Mouse (Mus musculus) T-helper 1 cell (primary cell): Measurements from ENCODE around the gene Gbgt1.

Source experiments
- in situ Hi-C: fragments of 300-600 bp; cut with MboI, MseI; formaldehyde crosslinking; loops from one replicate; pipeline ENCODE4 v1.15.1; 2025; ENCODE audit warnings: high pct_unique_total_duplicates

The Gbgt1 gene

DNA sequence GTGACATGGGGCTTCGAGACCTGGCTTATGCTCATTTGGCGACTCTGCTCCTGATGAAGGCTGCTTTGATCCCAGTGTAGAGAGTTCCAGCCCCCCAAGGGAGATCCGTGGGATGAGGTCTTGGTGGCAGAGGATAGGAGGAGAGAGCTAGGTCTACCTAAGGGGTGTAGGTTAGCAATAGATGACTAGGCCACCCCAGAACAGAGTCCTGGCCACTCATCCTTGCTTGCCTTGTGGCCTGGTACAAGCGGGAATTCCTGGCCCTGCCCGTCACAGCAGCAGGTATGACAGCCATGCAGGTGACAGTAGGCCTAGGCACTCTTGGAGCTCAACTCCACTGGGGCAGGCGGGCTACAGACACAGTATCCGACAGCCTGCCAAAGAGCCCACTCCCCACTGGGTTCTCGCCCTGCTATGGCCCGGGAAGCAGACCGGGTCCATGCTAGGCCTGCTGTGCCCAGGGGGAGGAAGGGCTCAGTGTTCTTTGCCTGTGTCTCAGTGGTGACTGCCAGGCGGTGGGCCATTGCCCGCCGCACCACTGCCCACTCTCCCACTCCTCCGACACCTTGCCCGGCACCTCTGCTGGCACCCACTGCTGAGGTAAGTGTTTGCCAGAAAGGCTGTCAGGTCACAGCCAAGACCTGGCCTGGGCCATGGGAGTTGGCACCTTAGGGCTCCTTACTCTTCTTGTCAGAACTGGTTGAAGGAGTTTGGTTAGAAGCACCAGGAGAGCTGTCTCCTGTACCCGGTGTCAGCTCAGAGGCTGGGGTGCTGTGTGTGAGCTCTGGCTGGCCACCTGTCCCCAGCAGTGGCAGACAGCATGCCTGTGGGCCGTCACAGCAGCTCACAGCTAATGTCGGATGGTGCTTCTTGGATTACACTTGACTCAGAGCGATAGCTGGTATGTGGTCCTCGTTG, 31.0 kb downstream of the Gbgt1 start:
- in situ Hi-C loops = loop anchor here (10.0 kb wide), 1 partner anchor 1097 kb away; no protein-coding TSS in a partner anchor

DNA sequence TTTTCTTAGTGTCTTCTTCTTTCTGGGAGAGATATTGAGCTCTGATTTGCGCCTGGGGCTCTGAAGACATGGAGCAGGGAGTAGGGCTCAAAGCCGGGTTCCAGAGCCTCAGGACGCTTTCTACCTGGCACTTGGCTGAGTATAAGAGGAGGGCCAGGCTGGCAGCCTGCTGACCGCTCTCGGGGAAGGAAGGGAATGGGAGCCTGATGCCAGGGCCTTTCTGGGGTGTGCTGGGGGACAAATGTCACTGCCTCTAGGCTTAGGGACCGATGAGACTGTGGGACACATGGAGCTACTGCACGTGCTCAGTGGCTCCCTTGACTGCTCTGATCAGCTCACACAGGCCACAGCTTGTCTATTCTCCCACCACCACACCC, 31.7 kb downstream of the Gbgt1 start:
- in situ Hi-C loops = loop anchor here (10.0 kb wide), 1 partner anchor 1096 kb away; no protein-coding TSS in a partner anchor

DNA sequence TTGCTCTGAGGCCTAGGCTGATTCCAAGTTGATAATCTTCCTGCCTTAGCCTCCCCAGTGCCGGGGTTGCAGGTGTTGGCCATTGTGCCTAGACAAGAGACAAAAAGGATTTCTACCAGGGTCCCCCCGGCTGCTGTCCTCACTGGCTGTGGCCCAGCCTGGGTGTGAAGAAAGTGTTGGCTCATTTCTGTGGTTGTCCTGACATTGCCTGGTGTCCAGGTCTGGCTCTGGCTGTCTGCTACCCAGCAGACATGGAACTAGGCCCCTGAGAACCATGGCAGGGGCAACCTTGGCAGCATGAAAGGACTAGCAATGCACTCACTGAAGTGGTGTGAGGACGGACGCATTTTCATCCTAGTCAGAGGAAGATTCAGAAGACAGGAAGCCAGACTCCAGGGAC, 33.2 kb downstream of the Gbgt1 start:
- in situ Hi-C loops = loop anchor here (10.0 kb wide), 1 partner anchor 1095 kb away; no protein-coding TSS in a partner anchor

DNA sequence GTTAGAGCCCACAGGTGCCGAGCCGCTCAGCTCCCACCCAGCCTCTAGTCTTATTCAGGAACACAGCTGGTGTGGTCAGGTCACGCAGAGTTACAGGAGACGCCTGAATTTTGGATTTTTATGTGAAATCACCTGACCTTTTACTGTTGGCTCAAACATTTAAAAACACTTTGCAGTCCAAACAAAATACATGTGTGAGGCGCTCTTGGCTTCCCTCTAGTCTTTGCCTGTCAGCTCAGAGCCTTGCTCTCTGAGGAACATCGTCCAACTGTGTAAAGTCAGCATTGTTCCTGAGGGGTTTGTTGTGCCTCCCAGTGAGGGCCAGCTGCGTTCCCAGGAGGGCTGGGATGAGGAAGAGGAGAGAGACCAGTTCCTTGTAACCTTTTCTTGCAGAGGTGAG, 33.6 kb downstream of the Gbgt1 start:
- in situ Hi-C loops = no loop called here

DNA sequence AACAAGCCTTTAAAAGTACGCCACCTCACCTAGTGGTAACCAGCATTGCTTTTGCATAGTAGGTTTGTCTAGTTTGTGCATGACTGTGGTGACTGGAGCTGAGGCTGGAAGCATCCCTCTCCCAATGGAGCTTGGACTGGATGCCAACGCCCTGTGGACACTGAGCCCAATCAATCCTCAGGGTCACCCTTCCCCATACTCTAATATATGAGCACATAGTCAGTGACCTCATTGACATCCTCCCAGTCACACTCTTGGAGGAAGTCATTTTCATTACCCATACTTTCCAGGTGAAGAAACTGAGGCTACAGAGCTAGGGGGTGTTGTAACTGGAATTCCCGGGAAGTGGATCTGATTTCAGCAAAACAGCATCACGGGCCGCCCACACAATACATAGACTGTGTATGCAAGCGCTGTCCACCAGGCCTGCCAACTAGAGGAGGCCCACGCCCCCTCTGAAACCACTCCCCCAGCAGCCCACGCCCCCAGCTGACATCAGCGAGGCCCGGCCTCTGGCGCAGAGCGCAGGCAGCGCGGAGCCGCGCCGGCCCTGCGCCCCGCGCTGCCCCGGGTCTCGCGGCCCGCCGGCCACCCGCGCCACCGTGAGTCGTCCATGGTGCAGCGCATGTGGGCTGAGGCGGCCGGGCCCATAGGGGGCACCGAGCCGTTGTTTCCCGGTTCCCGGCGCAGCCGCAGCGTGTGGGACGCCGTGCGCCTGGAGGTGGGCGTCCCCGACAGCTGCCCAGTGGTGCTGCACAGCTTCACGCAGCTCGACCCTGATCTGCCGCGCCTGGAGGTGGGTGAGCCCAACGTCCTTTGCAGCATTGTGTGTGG, 36.5 kb downstream of the Gbgt1 start:
- in situ Hi-C loops = no loop called here

DNA sequence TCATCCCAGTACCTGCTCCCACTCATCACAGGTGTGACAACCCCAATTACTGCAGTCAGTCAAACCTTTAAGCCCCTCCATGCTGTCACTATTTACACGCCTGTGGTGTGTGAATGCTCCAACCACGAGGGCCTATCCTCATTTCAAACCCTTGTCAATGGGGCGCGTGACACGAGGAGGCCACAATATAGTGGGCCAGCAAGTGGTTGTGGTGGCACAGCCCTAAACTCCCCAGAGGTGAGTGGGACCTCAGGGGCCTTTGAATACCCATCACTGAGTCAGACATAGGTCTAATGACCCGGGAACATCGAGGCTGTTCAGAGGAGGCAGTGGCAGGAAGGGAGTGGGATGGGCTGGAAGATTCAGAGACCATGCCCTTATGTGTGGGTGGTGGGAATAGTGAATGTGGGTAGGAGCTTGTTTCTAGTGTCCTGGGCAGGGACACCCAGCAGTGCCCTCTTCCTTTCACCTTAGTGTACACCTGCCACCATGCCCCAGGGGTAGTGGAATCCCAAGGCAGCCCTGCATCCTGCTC, 37.3 kb downstream of the Gbgt1 start:
- in situ Hi-C loops = no loop called here

DNA sequence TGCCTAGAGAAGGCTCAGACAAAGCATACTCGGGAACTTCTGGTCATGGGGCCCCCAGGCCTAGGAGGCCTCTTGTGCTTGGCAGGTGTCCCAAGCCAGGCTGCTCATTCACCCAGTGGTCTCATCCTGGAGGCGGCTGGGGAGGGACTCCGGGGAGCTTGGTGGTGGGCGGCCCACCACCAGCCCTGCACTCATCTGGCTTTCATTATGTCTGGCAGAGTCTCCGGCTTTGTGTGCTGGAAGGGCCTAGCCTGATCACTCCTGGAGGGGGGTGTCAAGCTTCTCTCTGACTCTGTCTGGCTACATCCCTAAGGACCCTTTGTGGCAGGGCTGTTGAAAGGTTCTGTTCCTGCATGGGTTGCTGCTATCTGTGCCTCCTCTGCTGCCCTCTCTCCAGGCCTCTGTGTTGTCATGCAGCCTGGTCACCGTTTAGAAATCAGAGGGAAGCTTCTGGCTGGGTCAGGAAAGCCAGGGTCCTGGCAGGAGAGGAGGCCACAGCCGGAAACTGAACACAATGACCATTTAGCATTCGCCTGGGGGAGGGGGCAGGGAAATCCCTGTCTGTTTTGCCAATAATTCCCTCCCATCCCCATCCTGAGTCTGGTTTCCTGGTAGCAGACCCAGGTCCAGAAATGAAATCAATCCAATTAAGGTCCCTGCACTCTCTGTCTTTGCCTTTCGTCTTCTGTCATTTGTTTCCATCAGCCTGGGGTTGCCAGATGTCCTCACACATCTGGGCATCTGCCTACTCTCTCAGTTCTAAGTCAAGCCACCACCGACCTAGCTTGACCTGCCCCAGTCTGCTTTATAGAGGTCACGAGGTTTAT, 38.0 kb downstream of the Gbgt1 start:
- in situ Hi-C loops = no loop called here

DNA sequence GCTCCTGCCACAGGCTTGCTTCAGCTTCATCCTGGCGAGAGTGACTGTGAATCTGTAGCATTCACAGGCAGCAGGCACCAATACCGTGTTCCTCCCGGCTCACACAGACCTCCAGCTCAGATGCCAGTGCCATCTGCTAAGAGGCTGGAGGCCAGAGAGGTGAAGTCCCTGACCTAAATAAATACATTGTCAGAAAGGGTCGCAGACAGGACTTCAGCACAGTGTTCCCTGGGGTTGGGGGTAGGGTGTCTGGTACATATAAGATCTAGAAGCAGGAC, 38.5 kb downstream of the Gbgt1 start:
- in situ Hi-C loops = no loop called here

DNA sequence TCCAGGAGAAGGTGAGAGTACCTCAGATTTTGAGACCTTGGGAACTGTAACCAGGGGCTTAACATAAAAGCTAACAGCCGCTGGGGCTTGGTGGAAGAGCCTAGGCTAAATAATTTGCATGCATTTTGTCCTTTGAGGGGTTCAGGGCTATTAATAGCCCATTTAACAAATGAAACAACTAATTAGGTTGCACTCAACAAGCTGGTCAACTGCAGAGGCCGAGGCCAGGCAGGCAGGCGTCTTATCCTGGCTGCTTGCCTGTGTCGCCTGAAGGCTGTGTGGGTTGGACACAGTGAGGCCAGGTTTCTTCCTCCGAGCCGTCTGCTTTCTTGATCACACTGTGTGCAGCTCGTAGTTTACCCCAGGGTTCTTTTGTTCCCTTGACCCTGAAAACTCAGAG, 39.0 kb downstream of the Gbgt1 start:
- in situ Hi-C loops = no loop called here

DNA sequence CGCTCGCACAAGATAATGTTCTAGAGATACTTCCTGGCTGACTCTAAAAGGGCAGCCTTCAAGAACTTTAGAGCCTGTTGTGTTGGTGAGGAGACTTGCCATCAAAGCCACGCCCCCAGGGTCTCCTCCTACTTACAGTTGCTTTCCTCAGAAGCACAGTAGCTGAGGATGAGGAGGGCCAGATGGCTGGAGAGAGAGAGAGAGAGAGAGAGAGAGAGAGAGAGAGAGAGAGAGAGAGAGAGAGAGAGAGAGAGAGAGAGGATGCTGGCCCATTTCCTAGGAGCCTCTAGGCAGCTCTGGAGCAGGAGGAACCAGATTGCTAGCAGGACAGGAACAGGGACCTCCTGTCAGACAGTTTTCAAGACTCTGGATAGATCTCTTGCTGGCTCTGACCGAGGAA, 39.5 kb downstream of the Gbgt1 start:
- in situ Hi-C loops = no loop called here

DNA sequence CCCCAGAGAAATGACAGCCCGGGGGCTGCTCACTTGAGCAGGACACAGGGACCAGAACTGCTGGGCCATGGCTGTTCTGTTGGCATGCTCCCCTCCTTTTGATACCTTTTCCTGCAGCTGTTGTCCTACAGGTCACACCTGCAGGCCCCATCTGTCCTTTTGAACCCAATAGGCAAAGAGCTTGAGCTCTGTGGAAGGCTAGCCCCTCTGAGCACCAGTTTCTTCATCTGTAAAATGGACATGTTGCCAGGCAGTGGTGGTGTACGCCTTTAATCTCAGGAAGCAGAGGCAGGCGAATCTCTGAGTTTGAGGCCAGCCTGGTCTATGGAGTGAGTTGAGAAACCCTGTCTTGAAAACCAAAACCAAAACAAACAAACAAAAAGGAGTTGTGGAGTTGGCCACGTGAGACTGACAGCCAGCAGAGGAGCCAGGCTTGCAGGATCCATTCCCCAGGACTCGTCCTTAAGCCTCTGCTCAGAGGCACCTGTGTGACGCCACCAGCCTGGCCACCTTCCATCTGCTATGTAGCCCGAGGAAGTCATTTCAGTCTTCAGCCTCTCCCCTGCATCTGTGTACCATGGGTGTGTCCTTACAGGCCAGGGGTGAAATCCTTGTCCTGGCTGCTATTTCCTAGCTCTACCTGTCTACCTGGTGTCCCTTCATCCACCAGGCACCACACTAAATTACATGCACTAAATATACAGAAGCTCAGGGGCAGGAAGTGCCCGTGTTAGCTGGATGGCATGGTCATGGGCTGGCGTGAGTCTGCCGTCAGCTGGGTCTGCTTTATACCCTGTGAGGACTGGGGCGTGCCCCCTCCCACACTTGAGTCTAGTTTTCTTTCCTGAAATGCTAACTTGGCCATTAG, 40.3 kb downstream of the Gbgt1 start:
- in situ Hi-C loops = no loop called here

DNA sequence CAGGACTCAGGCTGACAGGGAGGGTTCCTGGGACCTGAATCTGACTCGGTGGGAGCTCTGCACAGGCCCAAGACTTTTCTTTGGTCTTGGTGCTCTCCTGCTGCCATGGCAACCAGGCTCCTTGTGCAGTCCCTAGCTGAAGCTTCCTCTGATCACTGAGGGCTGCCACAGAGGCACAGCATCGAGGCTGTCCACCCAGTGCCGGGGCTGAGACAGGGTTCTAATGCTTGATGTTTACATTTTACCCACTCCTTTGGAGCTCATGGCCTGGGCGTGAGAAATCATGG, 40.9 kb downstream of the Gbgt1 start:
- in situ Hi-C loops = no loop called here

DNA sequence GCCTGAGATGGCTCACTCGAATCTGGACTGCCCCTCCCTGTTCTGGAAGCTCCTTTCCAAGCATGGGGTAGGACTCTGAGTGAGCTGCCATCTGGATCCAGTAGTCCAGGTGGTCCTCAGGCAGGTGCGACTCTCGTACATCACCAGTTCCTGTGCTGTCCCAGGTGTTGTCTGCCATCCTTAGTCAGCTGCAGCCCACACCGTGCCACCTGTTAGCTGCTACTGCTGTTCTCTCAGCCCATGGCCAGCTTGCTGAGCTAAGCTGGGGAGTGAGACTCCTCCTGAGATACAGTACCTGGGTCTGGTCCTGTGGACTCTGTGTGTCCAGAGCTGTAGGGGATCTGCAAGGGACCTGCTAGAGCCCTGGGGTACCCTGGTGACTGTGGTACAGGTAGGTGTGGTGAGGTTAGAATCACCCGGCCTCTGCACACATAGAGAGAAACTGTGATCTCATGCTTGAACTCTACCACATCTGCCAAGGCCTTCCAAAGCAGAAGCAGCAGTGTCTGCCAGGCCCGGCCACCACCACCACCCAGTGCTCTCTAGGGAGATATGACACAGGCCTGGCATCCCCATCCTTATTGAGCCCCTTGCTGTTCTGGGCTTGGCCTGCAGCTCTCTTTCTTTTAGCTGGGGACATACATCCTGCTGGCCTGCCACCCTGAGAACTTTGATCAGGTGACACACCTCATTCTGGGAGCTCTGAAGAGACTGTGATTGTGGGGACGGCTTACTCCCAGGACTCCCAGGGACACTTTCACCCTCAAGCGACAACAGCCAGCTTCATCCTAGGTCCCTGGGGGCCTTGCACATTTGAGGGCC, 41.5 kb downstream of the Gbgt1 start:
- in situ Hi-C loops = no loop called here

DNA sequence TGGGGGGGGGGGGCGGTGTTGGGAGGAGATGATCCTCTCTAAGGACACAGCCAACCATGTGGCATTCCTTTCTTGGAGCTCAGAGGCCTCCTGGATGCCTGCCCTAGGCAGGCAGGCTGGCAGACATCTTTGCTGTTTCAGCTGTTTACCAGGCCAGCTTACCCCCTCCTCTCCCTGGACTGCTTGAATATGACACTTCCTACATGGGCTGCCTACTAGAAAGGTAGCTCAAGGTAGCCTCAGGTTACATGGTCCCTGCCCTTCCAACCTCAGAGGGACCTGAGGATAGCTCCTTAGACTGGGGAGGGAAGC, 42.1 kb downstream of the Gbgt1 start:
- in situ Hi-C loops = no loop called here

DNA sequence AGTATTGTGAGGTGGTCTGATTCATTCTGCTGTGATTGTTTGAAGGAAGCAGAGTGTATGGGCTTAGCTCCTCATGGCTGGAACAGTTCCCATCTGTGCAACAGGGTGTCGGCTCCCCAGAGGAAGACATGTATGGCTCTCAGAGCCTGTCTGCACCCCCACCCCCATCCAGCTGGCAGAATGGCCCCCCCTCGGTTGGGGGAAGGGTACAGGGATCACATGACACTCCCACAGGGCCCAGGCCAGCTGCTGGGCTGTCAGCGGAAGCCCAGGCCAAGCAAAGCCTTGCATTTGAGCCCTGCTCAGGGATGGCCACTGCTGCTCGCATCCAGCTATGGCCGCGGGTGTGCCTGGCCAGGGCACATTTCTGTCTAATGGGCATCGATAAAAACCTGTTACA, 42.5 kb downstream of the Gbgt1 start:
- in situ Hi-C loops = no loop called here

DNA sequence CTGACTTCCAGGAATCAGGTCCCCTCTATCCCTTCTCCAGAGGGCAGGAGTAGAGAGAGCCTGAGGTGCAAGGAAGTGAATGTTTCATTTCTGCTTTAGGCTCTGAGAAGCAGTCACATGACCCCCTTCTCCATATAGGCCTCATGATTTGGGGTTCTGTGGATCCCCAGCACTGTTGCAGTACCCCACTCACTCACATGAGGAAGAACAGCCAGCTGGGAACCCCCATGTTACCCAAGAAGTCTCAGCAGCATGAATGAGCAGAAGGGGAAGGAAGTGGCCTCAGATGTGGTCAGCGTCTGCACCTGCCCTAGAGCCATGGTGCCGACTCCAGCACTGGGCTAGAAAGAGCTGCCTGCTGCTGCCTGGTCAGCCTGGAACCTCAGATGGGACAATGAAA, 43.3 kb downstream of the Gbgt1 start:
- in situ Hi-C loops = no loop called here

DNA sequence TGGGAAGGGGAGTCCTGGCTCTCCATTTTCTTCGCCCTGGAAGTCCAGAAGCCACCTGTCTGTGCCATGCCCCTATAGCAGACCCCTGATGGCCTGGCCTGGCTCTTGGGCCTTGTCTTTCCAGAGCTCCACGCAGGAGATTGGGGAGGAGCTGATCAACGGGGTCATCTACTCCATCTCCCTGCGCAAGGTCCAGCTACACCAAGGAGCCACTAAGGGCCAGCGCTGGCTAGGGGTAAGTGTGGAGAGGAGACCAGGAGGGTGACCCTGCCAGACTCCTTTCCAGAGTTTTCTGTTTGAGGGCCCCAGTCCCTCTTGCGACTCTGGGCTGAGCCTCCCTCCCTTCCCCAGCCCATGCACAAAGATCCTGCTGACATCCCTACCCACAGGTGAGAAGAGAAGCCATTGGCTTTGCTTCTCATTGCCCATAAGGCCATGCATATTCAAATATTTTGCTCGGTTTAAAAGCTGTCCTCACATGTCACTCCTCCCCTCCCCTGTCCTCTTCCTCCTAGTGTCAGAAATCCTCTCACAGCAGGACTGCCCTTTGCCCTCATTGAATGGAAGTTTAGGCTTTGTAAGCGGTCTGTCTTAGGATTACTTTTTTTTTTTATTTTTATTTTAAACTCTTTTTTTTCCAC, 44.0 kb downstream of the Gbgt1 start:
- in situ Hi-C loops = no loop called here

DNA sequence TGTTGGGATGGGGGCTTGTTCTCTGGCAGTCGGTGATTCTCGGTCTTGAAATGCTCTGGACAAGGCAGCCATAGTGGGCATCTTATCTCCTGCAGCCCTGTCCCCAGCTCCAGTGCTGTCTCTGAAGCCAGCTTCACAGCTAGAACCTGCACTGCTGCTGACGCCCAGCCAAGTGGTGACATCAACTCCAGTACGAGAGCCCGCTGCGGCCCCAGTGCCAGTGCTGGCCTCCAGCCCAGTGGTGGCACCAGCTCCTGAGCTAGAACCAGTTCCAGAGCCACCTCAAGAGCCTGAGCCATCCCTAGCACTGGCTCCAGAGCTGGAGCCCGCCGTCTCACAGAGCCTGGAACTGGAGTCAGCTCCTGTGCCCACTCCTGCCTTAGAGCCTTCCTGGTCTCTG, 47.2 kb downstream of the Gbgt1 start:
- in situ Hi-C loops = no loop called here

DNA sequence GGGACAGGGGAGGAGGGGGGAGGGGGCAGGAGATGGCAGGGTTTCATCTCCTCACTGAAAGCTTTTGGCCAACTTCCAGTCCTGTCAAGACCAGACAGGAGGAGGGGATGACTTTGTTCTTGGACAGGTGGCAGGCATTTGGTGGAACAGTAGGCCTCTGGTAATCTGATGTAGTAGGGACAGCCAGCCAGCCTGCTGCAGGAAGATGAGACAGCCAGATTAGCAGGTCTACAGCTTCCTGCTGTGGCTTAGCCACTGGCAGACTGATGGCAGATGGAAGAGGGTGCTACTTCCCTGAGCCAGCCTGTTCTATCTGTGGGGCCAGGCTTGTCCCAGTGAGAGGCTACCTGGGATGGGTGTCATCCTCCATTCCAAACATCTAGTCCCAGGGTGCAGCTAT, 49.3 kb downstream of the Gbgt1 start:
- in situ Hi-C loops = loop anchor here (5.0 kb wide), 1 partner anchor 34 kb away; the partner anchor contains the start of gene Ralgds

DNA sequence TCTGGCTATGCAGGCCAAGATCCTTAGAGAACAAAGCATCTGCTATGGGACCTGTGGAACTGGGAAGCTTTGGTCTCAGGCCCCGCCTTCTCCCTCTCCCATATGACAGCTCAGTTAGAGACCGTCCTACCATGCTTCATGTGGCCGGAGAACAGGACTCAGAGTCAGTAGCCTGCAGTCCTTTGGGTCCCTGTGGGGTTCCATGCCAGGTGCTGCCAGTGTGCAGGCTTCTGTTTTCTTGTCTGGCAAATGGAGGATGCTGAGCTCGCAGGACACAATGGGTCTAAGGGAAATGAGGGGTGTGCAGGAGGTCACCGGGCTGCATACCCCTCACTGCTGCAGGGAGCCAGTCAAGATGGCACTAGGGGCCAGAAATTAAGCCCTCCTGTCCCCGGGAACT, 49.9 kb downstream of the Gbgt1 start:
- in situ Hi-C loops = loop anchor here (5.0 kb wide), 1 partner anchor 34 kb away; the partner anchor contains the start of gene Ralgds
